Mouse (Mus musculus) embryonic fibroblast, embryonic 13.5 days (primary cell): ENCODE data around the gene Nrsn2. TPM values are rescaled to one million over a fixed set of nuclear protein-coding genes. Genes with fewer than 3 reads are reported as not detected.

Experiments used
- H3K27ac ChIP-seq: 2 replicates; pipeline ENCODE4 v1.5.1; 2012; ENCODE audit warnings: low read length, control low read depth, inconsistent platforms; ENCODE audit not compliant: insufficient read depth
- H3K4me1 ChIP-seq: 2 replicates; pipeline ENCODE4 v1.6.1; 2011; ENCODE audit warnings: low read length; ENCODE audit not compliant: control insufficient read depth, insufficient read depth
- H3K4me3 ChIP-seq: 2 replicates; pipeline ENCODE4 v1.5.1; 2011; ENCODE audit warnings: mild to moderate bottlenecking, control low read depth, low read length; ENCODE audit not compliant: insufficient read depth
- CTCF ChIP-seq: IDR thresholded peaks from 2 replicates; pipeline ENCODE4 v1.5.1; 2011; ENCODE audit warnings: mild to moderate bottlenecking, control low read depth, low read length, moderate library complexity, borderline replicate concordance; ENCODE audit not compliant: insufficient read depth
- POLR2A ChIP-seq: IDR thresholded peaks from 2 replicates; pipeline ENCODE4 v1.6.1; 2011; ENCODE audit warnings: low read depth, mild to moderate bottlenecking, control low read depth, low read length, moderate library complexity
- polyA plus RNA-seq: library from polyadenylated mRNA; stranded (reverse); fragments of >200 nt; gene quantifications from 2 replicates; pipeline ENCODE4 v1.2.4, GENCODE M21; 2011; ENCODE audit warnings: low read depth; ENCODE audit not compliant: missing spikeins, insufficient read length

Gene Nrsn2
- polyA plus RNA-seq, 1 experiment, result not detected

- H3K27ac ChIP-seq, result no peak overlapping the region
- peaks cover 9% of the 10 kb centered on the region; the same call in 1 of the 2 replicates for H3K4me1 ChIP-seq
- no peak overlapping the region for H3K4me3 ChIP-seq
- TF ChIP-seq CTCF (no peak), POLR2A (no peak)
Observed at GRCm38 (mm10) chr2:152409781-152410180, 33.3 kb upstream of the Nrsn2 start.

DNA sequence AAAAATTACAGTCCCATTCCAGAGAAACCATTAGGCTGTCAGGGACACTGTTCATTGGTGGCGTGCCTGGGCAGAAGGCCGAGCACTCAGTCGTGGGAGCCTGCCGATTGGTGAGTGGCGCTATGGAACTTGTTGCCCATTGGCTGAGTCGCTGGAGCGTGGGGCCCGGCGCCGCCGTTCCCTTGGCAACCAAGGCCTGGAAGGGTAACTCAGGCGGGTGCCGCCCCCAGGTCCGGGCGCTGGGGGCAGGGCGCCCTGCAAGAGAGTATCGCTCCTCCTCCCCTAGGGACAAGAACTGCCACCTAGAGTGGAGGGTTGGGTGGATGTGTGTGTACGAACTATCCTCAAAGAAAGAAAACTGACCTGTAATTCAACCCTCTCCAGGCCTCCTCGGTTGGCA lies 29.7 kb upstream of the Nrsn2 start:
- peak; percentile 52; the same call in 1 of the 2 replicates for TF ChIP-seq POLR2A
- TF ChIP-seq CTCF, result no peak
- Histone ChIP-seq H3K4me1 (0 out of 2 replicates have a peak, but pooled peaks cover 4% of the 10 kb centered on the region), H3K27ac (peak overlapping the region; percentile 37), H3K4me3 (peak overlapping the region; percentile 45)

GRCm38 (mm10) chr2:152399122-152399542 lies 22.7 kb upstream of the Nrsn2 start:
- Histone ChIP-seq H3K27ac (no peak overlapping the region), H3K4me3 (peak overlapping the region; percentile 24)

GRCm38 (mm10) chr2:152398691-152399090 lies 22.3 kb upstream of the Nrsn2 start:
- no peaks in the 10 kb centered on the region for H3K4me1 ChIP-seq
- TF ChIP-seq CTCF (no peak), POLR2A (no peak)
- H3K27ac ChIP-seq, result 0 out of 2 replicates have a peak overlapping the region, but pooled peaks have one; percentile 7
- H3K4me3 ChIP-seq, result peak overlapping the region; percentile 48

More at GRCm38 (mm10) chr2:152399122-152399542, 22.7 kb upstream of the Nrsn2 start:
- H3K4me1 ChIP-seq, result no peaks in the 10 kb centered on the region
- TF ChIP-seq CTCF (no peak), POLR2A (peak; percentile 62)

- H3K27ac ChIP-seq, result peak within 1 kb of the TSS; percentile 97
- H3K4me1 ChIP-seq, result no peaks in the 10 kb centered on the region
- H3K4me3 ChIP-seq, result peak within 1 kb of the TSS; percentile 86
- TF ChIP-seq CTCF (no peak), POLR2A (peak; percentile 34)
Observed at GRCm38 (mm10) chr2:152397680-152398435, 21.4 kb upstream of the Nrsn2 start, which contains the start of gene Sox12. TSS of gene Sox12 (minus strand) at chr2:152398063.

- H3K4me1 ChIP-seq, result no peaks in the 10 kb centered on the region
- peak overlapping the region; percentile 86 for H3K4me3 ChIP-seq
- peak overlapping the region; percentile 97 for H3K27ac ChIP-seq
- no peak for TF ChIP-seq CTCF
- peak; percentile 57 for TF ChIP-seq POLR2A
Observed at GRCm38 (mm10) chr2:152397004-152397589, 20.7 kb upstream of the Nrsn2 start.

DNA sequence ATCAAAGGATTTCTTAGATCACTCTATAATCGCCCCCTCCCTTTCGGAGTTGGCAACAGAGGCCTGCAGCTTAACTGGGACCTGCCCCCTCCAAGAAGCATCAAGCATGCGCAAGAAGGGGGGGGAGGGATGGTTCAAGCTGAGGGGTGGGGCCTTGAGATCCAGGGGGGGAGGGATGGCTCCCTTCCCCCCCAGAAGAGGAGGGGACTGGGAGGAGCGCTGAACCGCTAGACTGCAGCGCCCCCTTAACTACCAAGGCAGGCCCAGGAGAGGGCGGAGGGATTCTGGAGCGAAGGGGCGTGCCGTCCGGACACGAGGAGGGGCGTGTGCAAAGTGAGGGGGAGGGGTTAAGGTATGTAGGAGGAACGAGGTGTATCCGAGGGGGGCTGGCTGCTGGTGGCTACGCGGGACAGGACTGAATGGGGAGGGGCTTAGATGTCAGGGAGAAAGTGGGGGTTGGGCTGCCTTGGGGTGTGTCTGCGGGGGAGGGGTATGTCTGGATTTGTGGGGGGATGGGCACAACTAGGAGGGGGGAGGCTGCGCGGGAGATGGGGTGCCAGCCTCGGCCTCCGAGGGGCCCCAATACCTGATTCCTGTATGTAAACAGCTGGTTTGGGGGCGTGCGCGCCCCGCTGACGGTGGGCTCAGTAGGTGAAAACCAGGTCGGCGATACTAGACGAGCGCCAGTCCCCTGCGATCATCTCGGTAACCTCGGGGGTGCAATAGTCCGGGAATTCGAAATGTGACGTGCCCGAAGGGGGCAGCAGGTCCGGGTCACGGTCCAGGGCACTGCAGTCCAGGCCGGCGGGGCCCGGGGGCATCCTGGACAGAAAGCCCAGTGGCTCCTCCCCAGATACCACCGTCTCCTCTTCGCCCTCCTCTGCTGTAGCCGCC lies 19.9 kb upstream of the Nrsn2 start:
- Histone ChIP-seq H3K27ac (peak overlapping the region; percentile 97), H3K4me1 (no peaks in the 10 kb centered on the region), H3K4me3 (peak overlapping the region; percentile 86)
- TF ChIP-seq CTCF (peak; percentile 15; the same call in 1 of the 2 replicates), POLR2A (peak; percentile 35; the same call in 1 of the 2 replicates)

GRCm38 (mm10) chr2:152395271-152395920 lies 19.0 kb upstream of the Nrsn2 start:
- H3K27ac ChIP-seq, result peak overlapping the region; percentile 19
- no peaks in the 10 kb centered on the region for H3K4me1 ChIP-seq
- peak overlapping the region; percentile 44 for H3K4me3 ChIP-seq
- no peak for TF ChIP-seq CTCF
- no peak; the same call in 1 of the 2 replicates for TF ChIP-seq POLR2A

GRCm38 (mm10) chr2:152393225-152394017 lies 17.0 kb upstream of the Nrsn2 start:
- H3K4me3 ChIP-seq, result no peak overlapping the region
- H3K27ac ChIP-seq, result no peak overlapping the region
- no peaks in the 10 kb centered on the region for H3K4me1 ChIP-seq
- no peak for TF ChIP-seq CTCF
- TF ChIP-seq POLR2A, result no peak
